ENCODE assay signal across 11 mouse cellular contexts in genomic region chr7:78623686-78624085, GRCm38 (mm10).
A peak's percentile ranks its signal among the peaks of the same experiment; 100 is the strongest.
DNase-seq lines count a peak whose midpoint lies in the region.
"Had no signal": no experiment of that assay in that cellular context is flagged by ENCODE, and none has a peak within 500 bp of the region (broad histone marks: within the 10 kb centered on the region; RNA-seq: fewer than 3 reads in every experiment).

No protein-coding gene starts in this region.

- DNase-seq in adrenal gland, postnatal 14 days: peak; percentile 38
- DNase-seq in adrenal gland, adult 8-10 months: no peak
- peak; percentile 38 for DNase-seq in kidney, postnatal 10 days
- DNase-seq in kidney, adult 11 months: no peak
- DNase-seq in urinary bladder, postnatal 14 days (ENCODE audit: low spot score): peak; percentile 31
- no peak for DNase-seq in urinary bladder, postnatal 25 days (ENCODE audit: low spot score)
- DNase-seq in skeletal muscle tissue, adult 2 months (ENCODE audit: low read depth, low spot score): peak; percentile 4
- no peak for DNase-seq in liver
- DNase-seq: cerebellum, adult 18-20 months; liver, embryonic 13.5 days; thymus, postnatal 25 days had no signal

Comparison
In these comparisons a context has a peak if more than half of its experiments do, and no peak if none do; other contexts are left out.
1. DNase-seq: peak in adrenal gland, postnatal 14 days (single experiment), kidney, postnatal 10 days (single experiment), urinary bladder, postnatal 14 days (single experiment) and skeletal muscle tissue, adult 2 months (single experiment); none in adrenal gland, adult 8-10 months (single experiment), kidney, adult 11 months (single experiment), urinary bladder, postnatal 25 days (single experiment) and liver (single experiment).